Mouse (Mus musculus) subcutaneous adipose tissue, adult 2 months (tissue): ENCODE results near the gene Pacs1. TPM values are rescaled to one million over a fixed set of nuclear protein-coding genes. Genes with fewer than 3 reads are reported as not detected.

ENCODE experiments used
- polyA plus RNA-seq: library from polyadenylated mRNA; depleted of rRNA; stranded (reverse); fragments of >200 nt; gene quantifications from 2 replicates; pipeline ENCODE4 v1.2.3, GENCODE M21; 2012; ENCODE audit warnings: low replicate concordance; rRNA removed

Pacs1 gene
- 23.2 and 41.8 TPM in 2 replicates for polyA plus RNA-seq

DNA sequence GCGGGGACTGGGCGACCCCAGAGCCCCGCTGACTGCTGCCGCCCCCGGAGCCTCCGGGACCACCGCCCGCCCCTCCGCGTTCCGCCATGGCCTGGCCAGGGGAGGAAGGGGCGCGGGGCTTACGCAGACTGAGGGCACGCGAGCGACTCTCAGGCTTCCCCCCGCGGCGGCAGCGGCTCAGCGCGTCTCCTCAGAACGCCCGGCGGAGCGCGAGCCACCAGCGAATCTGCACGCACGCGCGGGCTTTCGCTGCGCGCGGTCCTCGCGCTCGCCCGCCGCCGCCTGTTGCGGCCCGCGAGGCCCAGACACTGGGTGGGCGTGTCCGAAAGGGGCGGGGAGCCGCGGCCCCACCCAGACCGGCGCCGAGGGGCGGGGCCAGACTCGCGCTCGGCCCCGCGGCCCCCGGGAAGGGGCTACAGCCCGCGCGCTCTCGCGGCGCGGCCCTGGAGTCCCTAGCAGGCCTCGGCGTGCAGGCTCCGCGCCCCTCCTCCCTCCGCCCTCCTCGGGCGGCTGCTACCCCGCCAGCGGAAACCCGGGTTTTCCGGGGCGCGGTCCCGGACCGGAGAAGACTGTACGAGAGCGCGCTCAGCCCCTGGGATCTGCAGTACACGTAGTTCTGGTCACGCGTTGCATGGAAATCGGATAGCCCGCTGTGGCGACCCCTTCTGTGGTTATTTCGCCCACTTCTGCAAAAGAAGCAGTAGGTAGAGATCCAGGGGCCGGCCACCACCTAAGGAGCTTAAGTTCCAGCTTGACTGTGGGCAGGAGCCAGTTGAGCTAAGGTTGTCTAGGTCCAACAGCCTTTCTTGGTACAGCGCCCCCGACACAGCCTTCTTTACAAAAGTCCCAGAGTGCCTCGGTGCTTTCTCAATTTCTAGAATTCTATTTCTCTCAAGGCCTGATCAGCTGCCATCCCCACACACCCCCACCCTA is at the start of gene Pacs1:
Pacs1 (minus strand) TSS at position 319 of the 933 bp plus-strand sequence.

DNA sequence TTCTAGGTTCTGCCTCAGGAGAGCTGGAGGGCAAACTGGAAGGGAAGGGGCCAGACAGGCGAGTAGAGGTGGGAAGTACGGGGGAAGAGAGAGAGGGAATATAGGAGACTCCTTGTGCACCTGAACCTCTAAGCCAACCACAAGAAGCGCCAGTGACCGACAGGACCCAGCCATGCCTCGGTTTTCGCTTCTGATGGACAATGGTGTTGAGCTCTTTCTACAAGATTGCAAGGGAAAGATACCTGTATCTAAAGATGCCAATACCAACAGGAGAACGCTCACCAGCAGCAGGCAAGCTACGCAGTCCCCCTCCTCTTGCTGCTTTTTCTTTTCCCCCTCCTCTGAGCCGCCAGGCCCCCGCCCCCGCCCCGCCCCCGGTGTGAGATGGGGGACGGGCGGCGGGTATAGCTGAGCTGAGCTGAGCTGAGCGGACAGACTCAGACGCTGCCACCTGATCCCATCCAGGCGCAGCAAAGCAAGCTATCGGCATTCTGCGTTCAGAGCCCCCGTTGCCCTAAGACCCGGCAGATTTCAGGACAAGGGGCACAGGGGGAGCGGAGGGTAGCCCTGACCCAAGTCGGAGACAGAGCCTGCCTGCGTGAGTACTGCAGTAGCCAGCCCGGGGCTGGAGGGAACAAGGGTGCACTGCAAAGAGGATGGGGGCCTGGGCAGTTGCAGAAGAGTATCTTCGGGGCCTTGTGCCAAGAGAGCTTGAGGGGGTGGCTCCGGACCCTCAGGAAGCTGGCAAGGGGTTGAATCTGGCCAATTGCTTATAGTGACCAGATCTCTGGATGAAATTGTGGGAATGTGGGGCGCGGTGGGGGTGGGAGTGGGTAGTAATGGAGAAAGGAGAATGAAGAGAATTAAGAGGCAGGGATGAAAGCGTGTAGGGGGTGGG is 25.2 kb upstream of the Pacs1 start, which contains the start of gene Gal3st3:
Gal3st3 (plus strand) TSS at position 429 of the 898 bp plus-strand sequence.

GRCm38 (mm10) chr19:5294972-5295735 is 22.2 kb upstream of the Pacs1 start, which contains the start of gene Sf3b2:
TSS of gene Sf3b2 (minus strand) at chr19:5295455.

DNA sequence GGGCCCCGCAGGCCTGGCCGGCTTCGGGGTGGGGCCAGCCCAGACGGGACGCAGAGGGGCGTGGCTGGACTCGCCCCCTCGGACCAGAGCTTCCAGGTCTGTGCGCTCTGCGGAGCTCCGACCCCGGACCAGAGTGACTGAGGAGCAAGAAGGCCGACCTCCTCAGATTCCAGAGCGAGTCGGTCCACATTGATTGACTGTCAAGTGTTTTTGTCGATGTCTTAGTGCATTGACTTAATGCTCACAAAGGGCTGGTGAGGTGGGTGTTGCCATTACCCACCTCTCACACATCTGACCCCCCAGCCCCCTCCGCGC is 154.6 kb downstream of the Pacs1 start, which contains the start of gene Klc2:
Klc2 (minus strand) TSS at position 177 of the 315 bp plus-strand sequence.

DNA sequence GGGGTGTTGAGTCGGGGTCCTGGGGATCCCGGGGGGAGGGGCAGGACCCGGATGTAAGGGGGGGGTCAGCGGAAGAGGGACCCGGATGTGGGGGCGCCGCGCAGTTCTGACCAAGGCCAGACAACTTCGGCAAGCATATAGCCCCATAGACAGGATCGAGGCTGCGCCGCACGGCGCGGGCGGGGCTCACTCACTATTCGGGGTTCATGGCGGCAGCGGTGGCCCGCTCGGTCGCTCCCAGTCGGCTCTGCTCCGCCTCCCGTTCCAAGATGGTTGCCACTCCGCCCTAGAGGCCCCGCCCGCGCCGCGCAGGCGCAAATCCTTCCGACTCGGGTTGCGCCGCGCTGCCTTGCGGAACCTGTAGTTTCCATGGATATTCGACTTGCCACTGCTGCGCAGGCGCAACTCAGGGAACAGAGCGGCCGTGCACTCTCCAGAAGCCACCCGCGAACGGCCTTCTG is 166.2 kb downstream of the Pacs1 start, which contains the start of gene Rab1b:
Rab1b (minus strand) TSS at position 342 of the 461 bp plus-strand sequence.

GRCm38 (mm10) chr19:5098363-5099143 is 174.4 kb downstream of the Pacs1 start, which contains the start of gene Cnih2:
TSS of gene Cnih2 (minus strand) at chr19:5098521.

DNA sequence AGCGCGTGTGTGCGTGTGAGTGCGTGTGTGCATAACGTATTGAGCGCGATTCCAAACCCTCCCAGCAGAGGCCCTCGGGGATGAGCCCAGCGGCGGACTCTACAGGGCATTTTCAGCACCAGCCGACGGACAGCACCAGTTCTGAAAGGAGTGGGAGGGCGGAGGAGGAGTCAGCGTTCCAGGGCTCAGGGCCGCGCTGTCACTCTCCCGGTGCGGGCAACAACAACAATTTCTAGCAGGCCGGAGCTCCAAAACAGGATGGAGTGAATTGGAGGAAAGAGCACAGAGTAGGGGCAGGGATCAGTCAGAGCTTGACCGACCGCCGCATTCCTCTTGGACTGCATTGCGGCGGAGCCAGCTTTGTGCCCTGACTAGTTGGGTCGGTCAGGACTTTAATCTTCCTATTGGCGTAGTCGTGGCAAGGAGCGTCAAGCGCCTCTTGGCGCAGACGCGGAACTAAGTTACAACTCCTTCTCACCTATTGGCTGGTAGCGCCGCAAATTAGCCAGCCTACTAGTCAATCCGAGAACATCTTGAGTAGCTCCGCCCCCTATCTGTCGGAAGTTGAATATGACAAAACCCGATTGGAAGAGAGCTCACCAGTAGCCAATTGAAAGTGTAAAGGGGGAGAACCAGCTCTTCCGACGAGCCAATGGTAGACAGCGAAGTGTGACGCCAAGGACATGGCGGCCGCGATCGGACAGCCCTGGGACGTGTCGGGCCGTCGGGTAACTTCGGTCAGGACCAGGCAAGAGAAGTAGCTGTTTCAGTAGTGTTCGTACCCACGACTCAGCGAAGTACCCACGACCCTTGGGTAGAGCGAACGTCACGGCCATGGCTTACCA is 184.8 kb downstream of the Pacs1 start, which contains the start of gene Yif1a:
Yif1a (plus strand) TSS at position 655 of the 845 bp plus-strand sequence.

DNA sequence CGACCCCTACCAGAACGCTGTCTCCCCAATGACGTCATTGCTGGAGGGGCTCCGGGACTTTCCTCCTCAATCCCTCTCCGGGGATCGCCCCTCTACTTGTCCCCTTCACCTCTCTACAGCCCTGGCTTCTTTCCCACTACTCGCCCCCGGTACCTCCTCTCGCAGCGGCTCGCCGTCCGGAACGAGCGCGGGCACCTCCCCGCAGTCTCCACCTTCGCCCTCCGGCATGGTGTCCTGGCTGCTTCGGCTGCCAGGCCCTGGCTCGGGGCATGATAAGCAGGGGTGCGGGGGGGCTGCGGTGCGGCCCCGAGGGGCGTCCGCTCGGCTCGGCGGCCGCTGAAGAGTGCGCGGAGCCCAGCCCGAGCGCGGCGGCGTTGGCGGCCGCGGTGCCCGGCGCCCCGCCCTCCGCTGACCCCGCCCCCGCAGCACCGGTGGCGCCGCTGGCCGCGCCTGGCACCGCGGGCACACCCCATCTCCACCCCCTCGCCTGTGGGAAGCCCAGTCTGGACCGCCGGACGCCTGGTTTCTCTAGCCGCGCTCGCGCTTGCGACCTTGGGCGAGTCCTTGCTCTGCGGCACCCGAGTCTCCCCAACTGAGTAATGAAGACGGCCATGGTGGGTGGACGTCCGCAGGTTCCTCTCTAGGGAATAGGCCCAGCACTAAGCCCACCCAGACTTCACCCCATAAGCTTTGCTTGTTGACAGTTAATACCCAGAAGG is 187.6 kb downstream of the Pacs1 start, which contains the start of gene Tmem151a:
Tmem151a (minus strand) TSS at position 387 of the 719 bp plus-strand sequence.

Other genes with a start within 250 kb of the Pacs1 start
- gene Slc29a2, start 249.3 kb downstream of the Pacs1 start, polyA plus RNA-seq: 6.3 and 23.7 TPM in 2 replicates
- 47.3 and 48.9 TPM in 2 replicates for gene B4gat1, start 234.3 kb downstream of the Pacs1 start, polyA plus RNA-seq
- gene AC124502.3, start 234.2 kb downstream of the Pacs1 start, polyA plus RNA-seq: 0.40 and 0.49 TPM in 2 replicates
- gene Brms1, start 231.8 kb downstream of the Pacs1 start, polyA plus RNA-seq: 30.7 and 31.8 TPM in 2 replicates
- gene Rin1, start 222.6 kb downstream of the Pacs1 start, polyA plus RNA-seq: 7.9 and 14.8 TPM in 2 replicates
- 89.6 and 139 TPM in 2 replicates for gene Cd248, start 205.0 kb downstream of the Pacs1 start, polyA plus RNA-seq
- gene Tmem151a, start 187.6 kb downstream of the Pacs1 start, polyA plus RNA-seq: 2.0 and 9.4 TPM in 2 replicates
- 187 and 209 TPM in 2 replicates for gene Yif1a, start 184.6 kb downstream of the Pacs1 start, polyA plus RNA-seq
- 0.57 and 4.0 TPM in 2 replicates for gene Cnih2, start 174.6 kb downstream of the Pacs1 start, polyA plus RNA-seq
- gene Rab1b, start 166.0 kb downstream of the Pacs1 start, polyA plus RNA-seq: 251 and 376 TPM in 2 replicates
- gene Klc2, start 154.6 kb downstream of the Pacs1 start, polyA plus RNA-seq: 29.8 and 50.9 TPM in 2 replicates
- gene Sf3b2, start 22.3 kb upstream of the Pacs1 start, polyA plus RNA-seq: 65.2 and 132 TPM in 2 replicates
- gene Gal3st3, start 25.2 kb upstream of the Pacs1 start, polyA plus RNA-seq: 0.06 TPM in 1 of 2 replicates, not detected in the other
- gene Catsper1, start 62.6 kb upstream of the Pacs1 start, polyA plus RNA-seq: not detected in 2 replicates
- gene Cst6, start 76.5 kb upstream of the Pacs1 start, polyA plus RNA-seq: 1.9 and 2.5 TPM in 2 replicates
- gene Eif1ad, start 93.6 kb upstream of the Pacs1 start, polyA plus RNA-seq: 17.1 and 26.5 TPM in 2 replicates
- gene Banf1, start 94.0 kb upstream of the Pacs1 start, polyA plus RNA-seq: 111 and 157 TPM in 2 replicates
- 19.3 and 31.1 TPM in 2 replicates for gene Sart1, start 115.6 kb upstream of the Pacs1 start, polyA plus RNA-seq
- gene Tsga10ip, start 129.4 kb upstream of the Pacs1 start, polyA plus RNA-seq: not detected in 2 replicates
- 143 and 150 TPM in 2 replicates for gene Drap1, start 151.9 kb upstream of the Pacs1 start, polyA plus RNA-seq
- gene AI837181, start 152.0 kb upstream of the Pacs1 start, polyA plus RNA-seq: 87.8 and 92.8 TPM in 2 replicates
- 0.20 and 0.91 TPM in 2 replicates for gene Fosl1, start 174.4 kb upstream of the Pacs1 start, polyA plus RNA-seq
- gene Ccdc85b, start 184.8 kb upstream of the Pacs1 start, polyA plus RNA-seq: 7.7 and 13.9 TPM in 2 replicates
- 121 and 164 TPM in 2 replicates for gene Fibp, start 187.5 kb upstream of the Pacs1 start, polyA plus RNA-seq
- gene Ctsw, start 195.4 kb upstream of the Pacs1 start, polyA plus RNA-seq: 3.3 and 9.7 TPM in 2 replicates
- gene Efemp2, start 200.8 kb upstream of the Pacs1 start, polyA plus RNA-seq: 75.7 and 232 TPM in 2 replicates
- 34.1 and 53.2 TPM in 2 replicates for gene Mus81, start 215.3 kb upstream of the Pacs1 start, polyA plus RNA-seq
- 582 and 661 TPM in 2 replicates for gene Cfl1, start 217.3 kb upstream of the Pacs1 start, polyA plus RNA-seq
- gene 1700020D05Rik, start 230.7 kb upstream of the Pacs1 start, polyA plus RNA-seq: 1.7 and 2.2 TPM in 2 replicates
- gene Snx32, start 237.4 kb upstream of the Pacs1 start, polyA plus RNA-seq: 19.9 and 27.1 TPM in 2 replicates